Mouse (Mus musculus) layer of hippocampus, postnatal 10 days (tissue): Measurements from ENCODE around the gene Nup153. TPM values are rescaled to one million over a fixed set of nuclear protein-coding genes. Genes with fewer than 3 reads are reported as not detected.

Source experiments
- DNase-seq, 2 experiments: peaks; one replicate each; pipeline ENCODE4 v3.0.0; 2021; ENCODE audit warnings: low spot score in 2 of 2
- total RNA-seq, 2 experiments: library from RNA; stranded (reverse); gene quantifications; 2 replicates each; pipeline ENCODE4 v1.2.3; 2021

Nup153 gene
- total RNA-seq, 2 experiments from 2014 or later = 53.2 to 56.4 TPM

- DNase-seq = no peak
Measured at GRCm38 (mm10) chr13:46670514-46670913, 57.2 kb downstream of the Nup153 start.

GRCm38 (mm10) chr13:46669620-46670271 is 58.0 kb downstream of the Nup153 start:
- DNase-seq = peak in 1 of 2 experiments; percentile 23

GRCm38 (mm10) chr13:46669048-46669619 is 58.6 kb downstream of the Nup153 start, which contains the start of gene Fam8a1:
Gene Fam8a1, plus strand, starts transcription at chr13:46669522.
- DNase-seq = peak; percentile 96 to 98

- DNase-seq = peak in 1 of 2 experiments; percentile 34
Measured at GRCm38 (mm10) chr13:46663461-46663964, 64.2 kb downstream of the Nup153 start.

- no peak for DNase-seq
Measured at GRCm38 (mm10) chr13:46659211-46659610, 68.5 kb downstream of the Nup153 start.

- DNase-seq = no peak
Measured at GRCm38 (mm10) chr13:46654566-46654965, 73.2 kb downstream of the Nup153 start.

- DNase-seq = peak; percentile 34 to 40
Measured at GRCm38 (mm10) chr13:46653671-46654070, 74.1 kb downstream of the Nup153 start.

- DNase-seq = no peak
Measured at GRCm38 (mm10) chr13:46652671-46653070, 75.1 kb downstream of the Nup153 start.

GRCm38 (mm10) chr13:46651853-46652252 is 75.9 kb downstream of the Nup153 start:
- DNase-seq = no peak

- no peak for DNase-seq
Measured at GRCm38 (mm10) chr13:46645476-46645875, 82.3 kb downstream of the Nup153 start.

GRCm38 (mm10) chr13:46644175-46644574 is 83.6 kb downstream of the Nup153 start:
- no peak for DNase-seq

GRCm38 (mm10) chr13:46642318-46642717 is 85.4 kb downstream of the Nup153 start:
- no peak for DNase-seq

GRCm38 (mm10) chr13:46640608-46641468 is 86.9 kb downstream of the Nup153 start:
- DNase-seq = no peak

GRCm38 (mm10) chr13:46634133-46634488 is 93.6 kb downstream of the Nup153 start:
- DNase-seq = peak; percentile 54 to 67

GRCm38 (mm10) chr13:46633320-46634132 is 94.2 kb downstream of the Nup153 start:
- DNase-seq = peak; percentile 54 to 70

- DNase-seq = no peak
Measured at GRCm38 (mm10) chr13:46632796-46633195, 94.9 kb downstream of the Nup153 start.

Other genes starting within 250 kb of the Nup153 start
- 10 to 100 TPM; 69.4 to 72.4 TPM for gene Cap2, start 226.1 kb downstream of the Nup153 start, total RNA-seq
- gene Fam8a1, start 58.4 kb downstream of the Nup153 start, total RNA-seq = 10 to 100 TPM; 64.4 to 69.3 TPM
- gene Kif13a, start 201.9 kb upstream of the Nup153 start, total RNA-seq = 10 to 100 TPM; 29.7 to 30.8 TPM